Mouse (Mus musculus) skeletal muscle tissue, adult 2 months (tissue): ENCODE measurements around the gene Clec12a.

Experiments
- DNase-seq: peaks from one replicate; pipeline ENCODE4 v3.0.0-alpha.2; 2012; ENCODE audit warnings: low read depth, low spot score

The Clec12a gene

DNA sequence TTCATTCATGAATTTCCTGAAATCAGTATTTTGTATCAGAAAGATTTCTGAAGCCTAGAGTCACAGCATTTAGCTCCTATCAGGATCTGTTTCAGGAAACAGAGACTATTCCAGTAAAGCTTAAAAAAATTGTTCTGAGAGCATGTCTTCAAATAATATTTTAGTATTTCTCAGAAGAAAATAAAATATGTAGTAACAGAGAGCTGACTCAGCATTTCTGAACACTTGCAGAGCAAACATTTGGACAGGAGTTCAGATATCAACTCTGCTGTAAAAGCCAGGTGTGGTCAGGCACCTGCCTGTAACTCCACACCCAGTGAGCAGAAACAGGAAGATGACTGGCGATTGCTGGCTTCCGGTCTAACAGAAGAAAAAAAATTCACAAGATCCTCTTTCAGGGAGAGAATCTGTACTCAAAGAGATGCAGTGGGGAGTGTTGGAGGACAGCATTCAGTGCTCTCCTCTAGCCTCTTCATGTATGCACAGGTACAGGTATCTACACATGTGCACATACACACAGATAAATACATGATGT lies 32.5 kb downstream of the Clec12a start:
- DNase-seq = no peak

DNA sequence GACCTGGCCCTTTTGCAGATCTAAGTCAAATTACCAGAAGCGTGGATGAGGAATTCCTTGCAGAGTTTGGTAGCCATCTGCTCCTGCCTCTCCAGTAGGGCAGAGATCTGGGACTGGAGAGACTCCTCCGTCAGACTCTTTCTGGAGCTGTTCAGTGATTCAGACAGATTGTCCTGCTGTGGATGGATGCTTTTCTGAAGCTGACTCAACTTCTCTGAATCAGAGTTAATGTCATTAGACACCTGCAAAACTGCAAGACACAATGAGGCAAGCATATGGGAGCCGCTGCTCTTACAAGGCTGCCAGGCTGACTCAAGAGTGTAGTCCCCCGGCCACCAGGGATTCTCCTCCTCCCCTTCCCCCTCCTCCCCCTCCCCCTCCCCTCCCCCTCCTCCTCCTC lies 38.0 kb downstream of the Clec12a start:
- no peak for DNase-seq

DNA sequence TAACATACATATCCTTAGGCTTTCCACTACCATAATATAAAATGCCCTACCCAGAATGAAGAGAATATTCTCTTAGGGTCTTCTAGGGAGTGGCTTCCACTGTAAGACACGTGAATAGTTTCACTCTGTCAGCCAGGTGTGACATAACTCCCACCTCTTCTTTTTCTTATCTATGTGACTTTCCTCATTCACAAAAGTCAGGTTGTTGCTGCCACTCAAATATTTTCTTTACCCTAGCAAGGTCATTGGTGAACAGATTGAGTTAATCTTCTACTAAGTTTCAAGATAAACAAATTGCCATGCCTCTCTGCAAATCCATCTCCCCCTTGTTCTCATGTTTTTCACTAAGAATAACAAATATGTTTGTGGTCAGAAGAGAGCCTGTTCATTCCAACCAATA lies 39.2 kb downstream of the Clec12a start:
- DNase-seq = no peak

DNA sequence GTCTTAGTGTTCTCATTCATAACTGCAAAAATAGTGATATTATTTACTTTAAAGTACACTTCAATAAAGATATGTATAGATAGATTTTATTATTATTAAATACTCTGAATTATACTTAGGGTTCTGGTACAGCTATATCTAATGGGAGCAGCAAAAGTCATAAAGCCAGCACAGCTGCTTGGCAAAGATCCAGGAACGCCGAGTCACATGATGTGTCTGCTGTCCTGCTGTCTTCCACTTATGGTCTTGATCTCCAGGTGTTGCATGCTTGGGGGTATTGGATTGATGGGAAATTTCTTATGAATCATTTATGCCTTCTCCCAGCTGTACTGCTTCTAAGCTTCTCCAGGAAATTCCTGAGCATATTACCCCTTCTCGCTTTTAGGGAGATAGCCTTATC lies 41.0 kb downstream of the Clec12a start:
- no peak for DNase-seq

DNA sequence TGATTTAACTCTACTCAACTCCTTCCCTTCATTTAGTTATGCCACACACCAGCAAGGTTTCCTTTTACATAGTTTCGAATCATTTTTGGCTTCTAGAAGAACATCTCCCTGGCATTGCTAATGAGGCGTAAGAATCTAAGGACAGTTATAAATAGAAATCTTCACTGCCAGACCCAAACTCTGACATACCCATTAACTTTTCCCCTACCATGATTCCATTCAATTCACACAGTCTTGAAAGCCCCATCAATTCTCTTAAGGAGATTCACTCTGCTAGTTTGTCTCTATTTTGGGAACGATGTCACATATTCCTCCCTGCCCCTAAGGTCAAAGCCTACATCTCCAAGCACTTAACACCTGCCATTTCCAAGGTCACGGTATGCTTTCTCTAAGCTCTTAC lies 42.5 kb downstream of the Clec12a start:
- DNase-seq = no peak

DNA sequence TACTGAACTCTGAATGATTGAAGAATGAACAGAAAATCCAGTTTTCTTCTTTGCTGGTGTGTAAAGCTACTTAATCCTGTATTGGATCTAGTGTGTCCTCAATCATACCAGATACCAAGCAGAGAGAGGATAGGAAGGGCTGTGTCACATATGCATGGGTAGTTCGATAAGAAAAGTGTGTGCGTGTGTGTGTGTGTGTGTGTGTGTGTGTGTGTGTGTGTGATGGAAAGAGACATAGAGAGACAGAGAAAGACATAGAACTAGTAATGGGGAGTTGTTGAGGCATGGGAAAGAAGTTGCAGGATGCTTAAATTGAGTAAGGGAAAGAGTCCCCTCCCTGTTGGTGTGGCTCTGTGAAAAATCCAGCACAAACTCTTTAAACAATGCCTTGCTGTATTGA lies 43.3 kb downstream of the Clec12a start, which contains the start of gene Clec12b:
TSS of gene Clec12b (minus strand) at position 101 of the 400 bp plus-strand sequence.
- no peak for DNase-seq

DNA sequence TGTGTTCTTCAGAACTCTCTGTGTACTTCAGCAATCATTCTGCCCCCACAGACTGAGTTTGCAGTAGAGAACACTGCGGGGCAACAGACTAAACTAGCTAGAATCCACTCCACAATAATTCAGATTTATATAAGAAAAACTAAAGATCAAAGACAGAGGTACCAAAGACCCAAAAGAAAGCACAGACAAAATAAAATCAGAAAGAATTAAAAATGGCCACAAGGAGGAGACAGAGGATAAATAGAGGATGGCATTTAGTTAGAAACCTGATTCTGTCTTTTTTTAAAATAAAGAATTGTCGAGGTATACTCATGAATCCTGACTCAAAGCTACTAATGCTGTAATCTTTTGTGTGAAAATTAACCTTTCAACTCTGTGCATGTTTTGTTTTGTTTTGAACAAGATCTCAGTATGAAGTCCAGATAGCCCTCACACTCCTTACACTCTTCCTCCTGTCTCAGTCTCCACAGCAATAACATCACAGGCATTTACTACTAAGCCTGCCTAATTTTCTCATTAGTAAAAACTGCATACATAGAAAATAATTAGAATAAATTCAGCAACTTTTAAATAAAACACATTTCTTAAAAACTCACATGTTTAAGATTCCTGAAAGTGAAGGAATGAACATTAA lies 50.7 kb downstream of the Clec12a start:
- DNase-seq = no peak

DNA sequence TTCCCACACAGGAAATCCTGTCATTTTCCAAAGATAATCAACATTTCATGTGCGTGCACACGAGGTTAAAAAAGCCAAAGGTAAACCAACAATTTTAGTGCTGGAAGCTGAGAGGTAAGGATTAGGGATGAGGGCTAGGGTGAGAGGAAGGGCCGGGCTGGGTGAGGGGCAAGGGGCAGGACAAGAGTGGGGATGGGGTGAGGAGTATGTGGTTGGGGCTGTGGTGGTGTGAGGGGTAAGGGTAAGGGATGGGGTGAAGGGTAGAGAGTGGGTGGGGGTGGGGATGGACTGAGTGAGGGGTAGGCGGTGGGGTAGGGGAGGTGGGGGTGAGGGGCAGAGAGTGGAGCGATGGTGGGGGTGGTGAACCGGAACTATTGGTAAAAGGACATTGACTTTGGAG lies 51.2 kb downstream of the Clec12a start:
- no peak for DNase-seq

DNA sequence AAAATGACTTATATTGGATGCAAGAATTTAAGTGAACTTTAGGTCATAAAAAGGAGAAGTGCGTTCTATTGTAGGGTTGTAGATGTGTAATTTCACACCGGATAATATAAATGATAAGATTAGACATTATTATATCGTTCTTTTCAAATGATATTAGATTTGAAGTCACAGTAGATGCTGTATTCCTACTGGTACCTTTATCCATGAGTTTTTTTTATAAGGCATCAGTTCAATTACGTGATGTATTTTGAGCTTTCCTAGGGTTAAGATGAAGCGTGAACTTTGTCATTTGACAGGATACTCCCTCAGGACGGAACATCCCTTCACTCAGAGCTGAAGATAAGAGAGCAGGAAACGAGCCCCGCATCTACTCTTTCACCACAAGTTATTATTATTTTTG lies 54.5 kb downstream of the Clec12a start, which contains the start of gene Clec1b:
TSS of gene Clec1b (plus strand) at position 301 of the 400 bp plus-strand sequence.
- no peak for DNase-seq

DNA sequence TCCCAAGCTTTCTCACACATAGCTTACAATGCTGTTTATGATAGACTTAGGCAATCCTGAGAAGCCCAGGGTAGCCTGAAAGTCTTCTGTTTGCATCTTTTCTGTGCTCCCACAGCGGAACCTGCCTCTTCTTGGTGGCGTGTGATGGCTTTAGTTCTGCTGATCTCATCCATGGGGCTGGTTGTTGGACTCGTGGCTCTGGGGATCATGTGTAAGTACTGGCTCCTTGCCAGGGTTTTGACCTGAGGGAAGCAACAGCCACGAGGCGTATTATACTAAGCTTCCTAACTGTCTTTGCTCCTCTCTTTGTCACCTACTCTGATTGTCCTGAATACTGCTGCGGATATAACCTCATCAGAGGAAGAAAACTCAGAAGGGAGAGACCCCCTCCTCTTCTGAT lies 57.5 kb downstream of the Clec12a start:
- DNase-seq = peak; percentile 27

DNA sequence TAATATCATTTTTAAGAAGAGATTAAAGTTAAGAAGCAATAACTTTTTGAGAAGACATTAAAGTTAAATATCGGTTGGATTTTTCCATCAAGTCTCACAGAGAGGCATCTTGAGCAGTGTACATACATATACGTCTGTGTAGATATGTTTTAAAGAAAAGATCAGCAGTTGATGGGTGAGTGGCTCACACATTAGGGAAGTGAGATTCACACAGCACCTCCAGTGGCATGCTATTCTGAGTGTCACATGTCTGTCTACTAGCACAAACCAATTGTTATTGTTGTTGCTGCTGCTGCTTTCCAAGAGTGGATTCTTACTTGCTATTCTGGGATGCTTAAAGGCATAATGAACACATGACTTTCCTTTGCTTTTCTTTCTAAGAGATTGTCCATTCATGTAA lies 59.9 kb downstream of the Clec12a start:
- no peak for DNase-seq

DNA sequence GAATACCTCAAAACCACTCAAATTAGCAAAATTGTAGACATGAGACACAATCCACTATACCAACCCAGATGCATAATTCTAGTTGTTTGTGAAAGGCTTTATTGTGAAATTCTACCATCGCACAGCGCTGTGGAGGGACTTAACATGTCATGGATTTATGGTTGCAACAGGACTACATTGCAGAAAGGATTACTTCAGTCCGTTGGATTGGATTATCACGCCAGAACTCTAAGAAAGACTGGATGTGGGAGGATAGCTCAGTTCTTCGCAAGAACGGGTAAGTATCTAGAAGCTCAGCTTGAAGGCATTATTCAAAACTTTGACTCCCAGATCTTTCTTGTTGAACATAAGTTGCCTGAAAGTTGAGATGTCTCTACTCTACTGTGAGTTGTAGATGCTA lies 60.9 kb downstream of the Clec12a start:
- no peak for DNase-seq

DNA sequence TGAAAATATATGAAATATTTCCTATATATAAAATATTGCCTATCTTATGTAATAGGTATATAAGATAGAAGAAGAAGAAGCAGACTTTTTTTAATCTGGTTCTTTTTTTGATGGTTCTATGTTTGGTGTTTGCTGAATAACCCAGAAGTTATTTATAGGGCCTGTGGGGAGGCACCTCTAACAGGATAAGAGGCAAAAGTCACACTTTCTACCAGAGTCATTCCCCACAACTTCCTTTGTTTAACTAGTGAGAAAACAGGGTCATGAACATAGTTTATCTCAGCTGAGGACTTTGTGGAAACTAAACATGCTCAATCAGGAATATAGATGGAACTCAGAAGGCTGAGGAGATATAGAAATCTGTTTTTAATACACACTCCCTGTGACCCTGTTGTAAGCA lies 63.5 kb downstream of the Clec12a start:
- no peak for DNase-seq

DNA sequence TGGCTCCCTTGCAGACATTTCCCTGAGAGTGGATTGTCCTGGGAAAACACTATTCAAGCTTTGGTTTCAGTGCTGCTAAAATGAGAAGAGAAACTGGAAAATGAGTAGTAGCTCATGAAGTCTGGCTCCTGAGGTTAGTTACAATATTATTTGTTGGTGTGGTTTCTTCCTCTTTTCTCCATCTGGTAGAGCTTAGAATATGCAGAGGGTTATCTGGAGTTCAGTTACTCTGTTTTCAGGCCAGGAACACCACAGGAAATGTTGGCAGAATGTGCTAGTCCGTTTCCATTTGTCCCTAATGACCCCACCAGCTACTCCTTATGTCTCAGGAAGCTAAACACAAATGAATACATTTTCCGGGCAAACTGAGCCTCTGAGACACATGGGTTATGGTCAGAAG lies 64.8 kb downstream of the Clec12a start:
- DNase-seq = peak; percentile 54

DNA sequence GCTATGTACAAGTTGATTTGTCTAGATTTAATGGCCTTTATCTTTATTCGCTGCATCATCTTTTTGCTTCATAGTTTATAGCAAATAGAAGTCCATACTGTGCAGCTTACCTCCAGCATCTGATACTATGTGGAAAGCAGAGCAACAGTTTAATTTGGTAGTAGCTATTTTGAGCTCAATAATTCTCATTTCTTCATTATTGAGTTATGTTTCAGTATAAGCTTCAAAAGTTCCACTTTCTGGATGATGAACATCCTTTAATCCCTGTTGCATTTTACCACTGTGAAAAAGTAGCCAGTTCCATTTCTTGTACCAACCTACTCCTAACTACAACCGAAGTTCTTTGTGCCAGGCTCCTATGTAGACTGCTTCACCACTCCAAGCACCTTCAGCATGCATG lies 66.1 kb downstream of the Clec12a start, which contains the start of gene Clec9a:
TSS of gene Clec9a (plus strand) at position 301 of the 400 bp plus-strand sequence.
- DNase-seq = no peak

DNA sequence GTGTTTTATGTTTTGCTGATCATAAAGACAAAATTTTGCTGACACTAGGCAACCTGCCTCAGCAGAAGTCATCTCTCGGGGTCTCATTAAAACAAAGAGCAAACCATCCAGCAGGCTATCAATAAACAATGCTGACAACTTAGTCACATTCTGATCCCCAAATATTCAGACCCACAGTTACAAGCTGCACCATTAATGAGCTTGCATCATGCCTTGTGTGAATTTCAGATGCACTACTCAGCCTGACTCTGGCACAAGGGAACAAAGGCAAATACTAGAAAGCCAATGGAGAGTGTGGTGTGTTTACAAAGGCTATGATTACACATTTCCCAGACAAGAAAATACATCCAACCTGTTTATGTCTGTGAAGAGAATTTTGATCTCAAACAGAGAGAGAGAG lies 71.7 kb downstream of the Clec12a start:
- no peak for DNase-seq
